Mouse (Mus musculus): ENCODE measurements around the gene Chsy1. TPM values are rescaled to one million over a fixed set of nuclear protein-coding genes. Genes with fewer than 3 reads are reported as not detected.

The Chsy1 gene
- polyA plus RNA-seq, 1 experiment from 2014 or later, result 24.4 TPM

- Histone ChIP-seq H3K36me3 (no peaks in the 10 kb centered on the region), H3K9me3 (no peaks in the 10 kb centered on the region), H3K27ac (peak overlapping the region; percentile 88), H3K27me3 (no peaks in the 10 kb centered on the region), H3K4me1 (peaks cover 27% of the 10 kb centered on the region), H3K4me2 (peak overlapping the region; percentile 28; the same call in 1 of the 2 replicates), H3K9ac (0 out of 2 replicates have a peak overlapping the region, but pooled peaks have one; percentile 32), H3K4me3 (no peak overlapping the region)
- no peak for ATAC-seq (ENCODE audit: insufficient number of reproducible peaks, insufficient read depth, low FRiP score, low TSS enrichment, low read depth)
- WGBS, result 21% methylated on average over 9 of the region's 9 CpGs
Observed at GRCm38 (mm10) chr7:66218193-66219014, 109.1 kb downstream of the Chsy1 start.

GRCm38 (mm10) chr7:66219028-66219793, 109.9 kb downstream of the Chsy1 start:
- Histone ChIP-seq H3K9ac (no peak overlapping the region), H3K4me3 (no peak overlapping the region), H3K9me3 (no peaks in the 10 kb centered on the region), H3K27me3 (no peaks in the 10 kb centered on the region), H3K4me2 (no peak overlapping the region), H3K4me1 (peaks cover 27% of the 10 kb centered on the region), H3K27ac (0 out of 2 replicates have a peak overlapping the region, but pooled peaks have one; percentile 39), H3K36me3 (no peaks in the 10 kb centered on the region)
- ATAC-seq (ENCODE audit: insufficient number of reproducible peaks, insufficient read depth, low FRiP score, low TSS enrichment, low read depth), result no peak
- WGBS, result 84% methylated on average over 4 of the region's 4 CpGs

- WGBS, result 85% methylated on average over 4 of the region's 4 CpGs
- no peak overlapping the region for H3K4me2 ChIP-seq
- no peaks in the 10 kb centered on the region for H3K9me3 ChIP-seq
- no peaks in the 10 kb centered on the region for H3K36me3 ChIP-seq
- ATAC-seq (ENCODE audit: insufficient number of reproducible peaks, insufficient read depth, low FRiP score, low TSS enrichment, low read depth), result no peak
- peaks cover 27% of the 10 kb centered on the region for H3K4me1 ChIP-seq
- no peak overlapping the region for H3K27ac ChIP-seq
- H3K4me3 ChIP-seq, result no peak overlapping the region
- no peaks in the 10 kb centered on the region for H3K27me3 ChIP-seq
- H3K9ac ChIP-seq, result no peak overlapping the region
Observed at GRCm38 (mm10) chr7:66219794-66220227, 110.5 kb downstream of the Chsy1 start.

- H3K4me3 ChIP-seq, result no peak overlapping the region
- H3K27ac ChIP-seq, result peak overlapping the region; percentile 55
- no peaks in the 10 kb centered on the region for H3K27me3 ChIP-seq
- 14% methylated on average over 8 of the region's 8 CpGs for WGBS
- no peak overlapping the region for H3K9ac ChIP-seq
- no peaks in the 10 kb centered on the region for H3K9me3 ChIP-seq
- peak overlapping the region; percentile 14; the same call in 1 of the 2 replicates for H3K4me2 ChIP-seq
- ATAC-seq (ENCODE audit: insufficient number of reproducible peaks, insufficient read depth, low FRiP score, low TSS enrichment, low read depth), result no peak
- peaks cover 19% of the 10 kb centered on the region for H3K4me1 ChIP-seq
- no peaks in the 10 kb centered on the region for H3K36me3 ChIP-seq
Observed at GRCm38 (mm10) chr7:66222621-66223091, 113.3 kb downstream of the Chsy1 start.

Other genes starting within 250 kb of the Chsy1 start
- gene Pcsk6, start 247.8 kb upstream of the Chsy1 start, polyA plus RNA-seq (2015; fragmentation: Nextera tagmentation; extraction: Ambion mirVana), result 6.2 and 7.4 TPM in 2 replicates
- gene Gm45213, start 65.9 kb upstream of the Chsy1 start, polyA plus RNA-seq (2015; fragmentation: Nextera tagmentation; extraction: Ambion mirVana), result not detected in 2 replicates
- gene Snrpa1, start 50.5 kb upstream of the Chsy1 start, polyA plus RNA-seq (2015; fragmentation: Nextera tagmentation; extraction: Ambion mirVana), result 179 and 209 TPM in 2 replicates
- gene Selenos, start 29.9 kb upstream of the Chsy1 start, polyA plus RNA-seq (2015; fragmentation: Nextera tagmentation; extraction: Ambion mirVana), result 111 and 113 TPM in 2 replicates

Data from embryonic facial prominence, embryonic 13.5 days (tissue).